Mouse (Mus musculus) myocyte (in vitro differentiated cells): ENCODE data around the gene March1. TPM values are rescaled to one million over a fixed set of nuclear protein-coding genes. Genes with fewer than 3 reads are reported as not detected.

Experiments used
- H3K27me3 ChIP-seq: one replicate; pipeline ENCODE4 v1.6.1; 2011; ENCODE audit not compliant: control insufficient read depth, insufficient read depth, insufficient read length
- H3K36me3 ChIP-seq: one replicate; pipeline ENCODE4 v1.6.1; 2011; ENCODE audit not compliant: control insufficient read depth, insufficient read depth
- H3K4me2 ChIP-seq: one replicate; pipeline ENCODE4 v1.6.1; 2011; ENCODE audit warnings: low read depth, control low read depth
- H3K4me3 ChIP-seq: one replicate; pipeline ENCODE4 v1.5.1; 2011; ENCODE audit warnings: mild to moderate bottlenecking, control low read depth, moderate library complexity
- H3K79me2 ChIP-seq: one replicate; pipeline ENCODE4 v1.6.1; 2011; ENCODE audit not compliant: control insufficient read depth, insufficient read depth
- H3ac ChIP-seq: one replicate; pipeline ENCODE4 v1.6.1; 2011; ENCODE audit not compliant: control insufficient read depth, insufficient read length
- CEBPB ChIP-seq: IDR thresholded peaks from 2 replicates; pipeline ENCODE4 v1.6.1; 2011; ENCODE audit warnings: mild to moderate bottlenecking, moderate library complexity; ENCODE audit not compliant: poor library complexity, insufficient read depth, severe bottlenecking
- E2F4 ChIP-seq: IDR thresholded peaks from one replicate; pipeline ENCODE4 v1.6.1; 2011; ENCODE audit warnings: mild to moderate bottlenecking, control low read depth, moderate library complexity; ENCODE audit not compliant: insufficient read depth
- MAX ChIP-seq: IDR thresholded peaks from one replicate; pipeline ENCODE4 v1.6.1; 2011; ENCODE audit warnings: low read depth, mild to moderate bottlenecking, control low read depth
- MYOD1 ChIP-seq, 3 experiments: IDR thresholded peaks; one replicate each; pipeline ENCODE4 v1.6.1; 2011; ENCODE audit warnings: control low read depth in 2 of 3, low read depth in 2 of 3, mild to moderate bottlenecking in 2 of 3, moderate library complexity in 1 of 3; ENCODE audit not compliant: insufficient read length in 2 of 3, control insufficient read depth in 1 of 3
- MYOG ChIP-seq, 3 experiments: IDR thresholded peaks; one replicate each; pipeline ENCODE4 v1.6.1; 2011; ENCODE audit warnings: control low read depth in 2 of 3, low read depth in 2 of 3, mild to moderate bottlenecking in 2 of 3; ENCODE audit not compliant: insufficient read length in 2 of 3, control insufficient read depth in 1 of 3, insufficient read depth in 1 of 3
- POLR2A ChIP-seq: IDR thresholded peaks from one replicate; pipeline ENCODE4 v1.6.1; 2011; ENCODE audit warnings: low read depth, mild to moderate bottlenecking, control low read depth, moderate library complexity; ENCODE audit not compliant: insufficient read length
- POLR2AphosphoS2 ChIP-seq: IDR thresholded peaks from one replicate; pipeline ENCODE4 v1.6.1; 2011; ENCODE audit warnings: low read depth, control low read depth; ENCODE audit not compliant: insufficient read length
- REST ChIP-seq: IDR thresholded peaks from one replicate; pipeline ENCODE4 v1.6.1; 2011; ENCODE audit warnings: mild to moderate bottlenecking, control low read depth, moderate library complexity; ENCODE audit not compliant: insufficient read depth, insufficient read length
- SRF ChIP-seq: IDR thresholded peaks from one replicate; pipeline ENCODE4 v1.6.1; 2011; ENCODE audit warnings: low read depth; ENCODE audit not compliant: control insufficient read depth, insufficient read length
- TCF12 ChIP-seq: IDR thresholded peaks from one replicate; pipeline ENCODE4 v1.6.1; 2011; ENCODE audit warnings: mild to moderate bottlenecking, control low read depth; ENCODE audit not compliant: poor library complexity, insufficient read depth, severe bottlenecking
- TCF3 ChIP-seq: IDR thresholded peaks from one replicate; pipeline ENCODE4 v1.6.1; 2011; ENCODE audit warnings: low read depth, control low read depth; ENCODE audit not compliant: insufficient read length
- USF1 ChIP-seq: IDR thresholded peaks from one replicate; pipeline ENCODE4 v1.6.1; 2011; ENCODE audit warnings: low read depth, mild to moderate bottlenecking, control low read depth, moderate library complexity
- polyA plus RNA-seq: library from polyadenylated mRNA; unstranded; fragments of >200 nt; fragmentation: generic; extraction: Trizol; gene quantifications from one replicate; pipeline ENCODE4 v1.2.1, GENCODE M21; 2012; ENCODE audit warnings: missing spikeins

March1 gene
- polyA plus RNA-seq, 1 experiment: 0.06 TPM

DNA sequence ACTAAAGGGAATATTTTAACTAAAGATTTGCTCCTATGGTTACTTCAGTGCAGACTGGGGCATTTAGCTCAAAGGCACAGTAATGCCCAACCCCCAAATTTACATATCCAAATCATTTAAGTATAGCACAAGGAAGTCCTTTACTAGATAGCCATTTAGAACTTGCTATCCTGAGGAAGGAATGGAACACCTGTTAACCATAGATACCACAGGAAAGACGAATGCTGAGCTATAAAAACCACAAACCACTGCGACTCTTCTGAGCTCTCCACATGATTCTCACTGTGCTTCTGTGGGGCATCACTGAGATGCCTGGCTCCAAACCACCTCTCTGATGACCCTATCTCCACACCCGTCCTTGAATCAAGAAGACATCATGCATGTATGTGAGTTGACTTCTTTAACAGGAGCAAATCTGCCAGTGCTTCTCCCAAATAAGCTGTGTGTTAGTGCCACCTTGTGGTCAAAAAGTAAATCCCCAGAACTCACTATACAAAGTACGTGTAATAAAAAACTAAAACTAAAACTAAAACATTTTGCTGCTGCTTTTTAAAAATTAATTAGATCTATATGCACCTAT lies 879.4 kb downstream of the March1 start:
- Histone ChIP-seq H3K79me2 (no peaks in the 10 kb centered on the region), H3K27me3 (no peaks in the 10 kb centered on the region), H3K4me3 (no peak overlapping the region), H3K4me2 (no peak overlapping the region), H3ac (no peak overlapping the region), H3K36me3 (no peaks in the 10 kb centered on the region)
- no peak for TF ChIP-seq CEBPB
- TF ChIP-seq TCF3: no peak
- TF ChIP-seq POLR2A: no peak
- no peak for TF ChIP-seq POLR2AphosphoS2
- TF ChIP-seq USF1: no peak
- TF ChIP-seq MYOD1 (IDR thresholded peaks at IDR 0.05; ENCODE audit: control insufficient read depth in 1 of 3, insufficient read length in 2 of 3, low read depth in 2 of 3): no peak
- TF ChIP-seq SRF: no peak
- TF ChIP-seq TCF12: no peak
- no peak for TF ChIP-seq MYOG (IDR thresholded peaks at IDR 0.05; ENCODE audit: control insufficient read depth in 1 of 3, insufficient read depth in 1 of 3, insufficient read length in 2 of 3, low read depth in 2 of 3)
- no peak for TF ChIP-seq E2F4
- no peak for TF ChIP-seq MAX
- TF ChIP-seq REST: no peak

DNA sequence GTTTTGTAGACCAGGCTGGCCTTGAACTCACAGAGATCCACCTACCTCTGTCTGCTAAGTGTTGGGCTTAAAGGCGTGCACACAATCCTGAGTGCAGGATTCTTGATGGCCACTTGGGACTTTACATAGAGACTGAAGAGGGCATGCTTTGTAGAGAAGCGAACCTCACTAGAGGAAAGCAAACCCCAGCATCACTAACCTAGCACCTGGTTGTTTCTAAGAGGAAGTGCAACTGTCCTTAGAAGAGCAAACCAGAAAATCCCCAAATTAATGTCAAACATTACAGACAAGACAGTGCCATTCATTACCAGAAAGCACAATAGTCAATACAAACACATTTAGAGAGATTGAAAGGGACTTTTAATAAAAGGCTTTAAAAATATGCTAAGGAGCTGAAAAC lies 885.7 kb downstream of the March1 start:
- H3K4me2 ChIP-seq: no peak overlapping the region
- H3K4me3 ChIP-seq: no peak overlapping the region
- TF ChIP-seq MYOG (IDR thresholded peaks at IDR 0.05; ENCODE audit: control insufficient read depth in 1 of 3, insufficient read depth in 1 of 3, insufficient read length in 2 of 3, low read depth in 2 of 3): no peak
- no peak for TF ChIP-seq CEBPB
- no peak for TF ChIP-seq POLR2AphosphoS2
- no peak for TF ChIP-seq USF1
- TF ChIP-seq MYOD1 (IDR thresholded peaks at IDR 0.05; ENCODE audit: control insufficient read depth in 1 of 3, insufficient read length in 2 of 3, low read depth in 2 of 3): no peak
- TF ChIP-seq E2F4: no peak
- no peak for TF ChIP-seq SRF
- TF ChIP-seq MAX: no peak
- TF ChIP-seq REST: no peak
- TF ChIP-seq TCF3: no peak
- no peak for TF ChIP-seq POLR2A
- no peak for TF ChIP-seq TCF12
- H3K36me3 ChIP-seq: no peaks in the 10 kb centered on the region
- H3ac ChIP-seq: no peak overlapping the region
- no peaks in the 10 kb centered on the region for H3K27me3 ChIP-seq
- H3K79me2 ChIP-seq: no peaks in the 10 kb centered on the region

DNA sequence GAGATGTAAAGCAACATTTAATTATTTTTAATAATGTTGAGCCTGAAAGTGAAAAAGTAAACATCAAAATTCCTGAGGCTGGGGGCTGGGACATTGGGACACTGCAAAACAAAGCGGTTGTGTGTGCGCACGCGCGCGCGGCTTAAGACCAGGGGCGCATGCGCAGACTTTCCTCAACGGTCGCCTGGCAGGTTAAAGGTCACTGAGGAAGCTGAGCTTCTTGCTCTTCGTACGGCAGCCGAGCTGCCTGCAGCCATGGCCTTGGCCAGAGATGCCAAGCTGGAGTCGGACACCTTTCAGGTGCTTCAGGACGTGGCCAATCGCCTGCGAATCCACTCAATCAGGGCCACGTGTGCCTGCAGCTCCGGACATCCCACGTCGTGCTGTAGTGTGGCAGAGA lies 893.8 kb downstream of the March1 start, which contains the start of gene Tktl2:
TSS of gene Tktl2 (plus strand) at position 220 of the 400 bp plus-strand sequence.
- Histone ChIP-seq H3K27me3 (no peaks in the 10 kb centered on the region), H3K36me3 (no peaks in the 10 kb centered on the region), H3K4me3 (no peak within 1 kb of the TSS), H3K79me2 (no peaks in the 10 kb centered on the region), H3ac (no peak within 1 kb of the TSS), H3K4me2 (no peak within 1 kb of the TSS)
- TF ChIP-seq USF1: no peak
- no peak for TF ChIP-seq POLR2A
- no peak for TF ChIP-seq POLR2AphosphoS2
- no peak for TF ChIP-seq E2F4
- TF ChIP-seq MAX: no peak

DNA sequence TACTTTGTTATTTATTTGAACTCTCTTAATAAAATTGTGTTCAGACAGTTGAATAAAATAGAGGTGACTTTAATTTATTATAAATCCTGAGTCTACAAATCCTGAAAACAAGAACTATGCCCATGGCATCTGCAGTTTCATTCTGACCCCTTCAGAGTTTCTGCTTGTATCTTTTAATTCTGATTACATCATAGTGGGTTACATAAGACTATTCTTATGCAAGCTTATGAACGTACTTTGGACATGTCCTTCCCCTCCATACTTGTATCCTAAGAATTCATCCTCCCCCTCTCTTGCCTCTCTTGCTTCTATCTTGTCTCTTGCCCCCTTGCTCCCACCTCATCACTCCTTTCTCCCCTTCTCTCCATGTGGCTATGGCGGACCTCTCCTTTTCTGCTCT lies 901.4 kb downstream of the March1 start:
- Histone ChIP-seq H3K79me2 (no peaks in the 10 kb centered on the region), H3K4me2 (no peak overlapping the region), H3ac (no peak overlapping the region), H3K36me3 (no peaks in the 10 kb centered on the region), H3K4me3 (no peak overlapping the region), H3K27me3 (no peaks in the 10 kb centered on the region)
- TF ChIP-seq TCF3: no peak
- no peak for TF ChIP-seq E2F4
- no peak for TF ChIP-seq POLR2A
- TF ChIP-seq MYOG (IDR thresholded peaks at IDR 0.05; ENCODE audit: control insufficient read depth in 1 of 3, insufficient read depth in 1 of 3, insufficient read length in 2 of 3, low read depth in 2 of 3): no peak
- TF ChIP-seq MYOD1 (IDR thresholded peaks at IDR 0.05; ENCODE audit: control insufficient read depth in 1 of 3, insufficient read length in 2 of 3, low read depth in 2 of 3): no peak
- no peak for TF ChIP-seq SRF
- no peak for TF ChIP-seq REST
- TF ChIP-seq CEBPB: no peak
- TF ChIP-seq TCF12: no peak
- TF ChIP-seq MAX: no peak
- TF ChIP-seq USF1: no peak
- no peak for TF ChIP-seq POLR2AphosphoS2

DNA sequence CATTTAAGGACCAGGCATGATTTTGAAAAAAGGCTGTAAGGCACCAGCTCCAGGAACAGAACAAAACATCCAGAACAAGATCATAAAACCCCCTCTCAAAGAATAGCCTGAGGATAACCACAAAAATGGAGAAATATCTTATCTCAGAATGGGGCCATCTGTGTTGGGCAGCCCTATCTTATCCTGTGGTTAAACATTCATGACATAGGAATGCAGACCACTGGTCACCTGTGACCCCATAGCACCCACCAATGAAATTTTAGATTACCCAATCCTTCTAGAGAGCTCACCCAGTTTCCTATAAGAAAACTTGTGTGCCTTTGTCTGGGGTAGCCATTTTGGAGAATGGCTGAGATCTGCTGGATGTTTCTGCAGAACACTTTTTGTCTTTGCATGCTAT lies 902.9 kb downstream of the March1 start:
- TF ChIP-seq MYOD1 (IDR thresholded peaks at IDR 0.05; ENCODE audit: control insufficient read depth in 1 of 3, insufficient read length in 2 of 3, low read depth in 2 of 3) (no peak), REST (no peak), E2F4 (no peak)
- no peak overlapping the region for H3K4me2 ChIP-seq
- no peak overlapping the region for H3K4me3 ChIP-seq
- no peaks in the 10 kb centered on the region for H3K36me3 ChIP-seq
- H3K27me3 ChIP-seq: no peaks in the 10 kb centered on the region
- no peaks in the 10 kb centered on the region for H3K79me2 ChIP-seq
- H3ac ChIP-seq: no peak overlapping the region
